Mouse (Mus musculus): ENCODE measurements around the gene Eln. TPM values are rescaled to one million over a fixed set of nuclear protein-coding genes. Genes with fewer than 3 reads are reported as not detected.

Eln gene
- polyA plus RNA-seq, 1 experiment = 7.5 TPM

- 81% methylated on average over 12 of the region's 12 CpGs for WGBS
- Histone ChIP-seq H3K27me3 (ENCODE audit: control insufficient read depth, insufficient read depth, low read length) (no peaks in the 10 kb centered on the region), H3K4me3 (replicated peaks; ENCODE audit: insufficient read depth, low read depth, low read length) (no peak overlapping the region), H3K4me1 (ENCODE audit: control insufficient read depth, insufficient read depth, low read length) (no peaks in the 10 kb centered on the region; the same call in 1 of the 2 replicates), H3K27ac (ENCODE audit: insufficient read depth, low read length) (no peak overlapping the region)
- TF ChIP-seq POLR2A (IDR thresholded peaks at IDR 0.05; ENCODE audit: borderline replicate concordance, insufficient read depth, low read length) (no peak), CTCF (IDR thresholded peaks at IDR 0.05; ENCODE audit: borderline replicate concordance, insufficient read depth, low read depth, low read length) (no peak)
- DNase-seq = peak in 1 of 2 experiments; percentile 31
Measured at GRCm38 (mm10) chr5:134680238-134680637, 66.9 kb downstream of the Eln start.

GRCm38 (mm10) chr5:134678827-134679546, 68.1 kb downstream of the Eln start:
- no peak for TF ChIP-seq POLR2A (IDR thresholded peaks at IDR 0.05; ENCODE audit: borderline replicate concordance, insufficient read depth, low read length)
- no peak overlapping the region for H3K27ac ChIP-seq (ENCODE audit: insufficient read depth, low read length)
- no peaks in the 10 kb centered on the region for H3K27me3 ChIP-seq (ENCODE audit: control insufficient read depth, insufficient read depth, low read length)
- no peaks in the 10 kb centered on the region for H3K4me1 ChIP-seq (ENCODE audit: control insufficient read depth, insufficient read depth, low read length)
- H3K4me3 ChIP-seq (replicated peaks; ENCODE audit: insufficient read depth, low read depth, low read length) = no peak overlapping the region
- WGBS = 52% methylated on average over 8 of the region's 8 CpGs
- DNase-seq = no peak

- 84% methylated on average over 3 of the region's 3 CpGs for WGBS
- Histone ChIP-seq H3K4me3 (replicated peaks; ENCODE audit: insufficient read depth, low read depth, low read length) (no peak overlapping the region), H3K27ac (ENCODE audit: insufficient read depth, low read length) (no peak overlapping the region)
Measured at GRCm38 (mm10) chr5:134678031-134678430, 69.1 kb downstream of the Eln start.

GRCm38 (mm10) chr5:134677491-134677890, 69.6 kb downstream of the Eln start:
- Histone ChIP-seq H3K4me3 (replicated peaks; ENCODE audit: insufficient read depth, low read depth, low read length) (no peak overlapping the region), H3K27me3 (ENCODE audit: control insufficient read depth, insufficient read depth, low read length) (no peaks in the 10 kb centered on the region), H3K4me1 (ENCODE audit: control insufficient read depth, insufficient read depth, low read length) (no peaks in the 10 kb centered on the region), H3K27ac (ENCODE audit: insufficient read depth, low read length) (no peak overlapping the region)
- no peak for DNase-seq
- TF ChIP-seq POLR2A (IDR thresholded peaks at IDR 0.05; ENCODE audit: borderline replicate concordance, insufficient read depth, low read length) (no peak), CTCF (IDR thresholded peaks at IDR 0.05; ENCODE audit: borderline replicate concordance, insufficient read depth, low read depth, low read length) (no peak)
- 72% methylated on average over 5 of the region's 5 CpGs for WGBS

More at GRCm38 (mm10) chr5:134678031-134678430, 69.1 kb downstream of the Eln start:
- Histone ChIP-seq H3K27me3 (ENCODE audit: control insufficient read depth, insufficient read depth, low read length) (no peaks in the 10 kb centered on the region), H3K4me1 (ENCODE audit: control insufficient read depth, insufficient read depth, low read length) (no peaks in the 10 kb centered on the region)
- no peak for DNase-seq
- TF ChIP-seq POLR2A (IDR thresholded peaks at IDR 0.05; ENCODE audit: borderline replicate concordance, insufficient read depth, low read length) = no peak
- no peak for TF ChIP-seq CTCF (IDR thresholded peaks at IDR 0.05; ENCODE audit: borderline replicate concordance, insufficient read depth, low read depth, low read length)

- Histone ChIP-seq H3K27me3 (ENCODE audit: control insufficient read depth, insufficient read depth, low read length) (no peaks in the 10 kb centered on the region), H3K4me3 (replicated peaks; ENCODE audit: insufficient read depth, low read depth, low read length) (peak overlapping the region; percentile 31), H3K4me1 (ENCODE audit: control insufficient read depth, insufficient read depth, low read length) (no peaks in the 10 kb centered on the region), H3K27ac (ENCODE audit: insufficient read depth, low read length) (no peak overlapping the region; the same call in 1 of the 2 replicates)
- DNase-seq = peak; percentile 54 to 58
- WGBS = 30% methylated on average over 14 of the region's 14 CpGs
- TF ChIP-seq POLR2A (IDR thresholded peaks at IDR 0.05; ENCODE audit: borderline replicate concordance, insufficient read depth, low read length) (no peak), CTCF (IDR thresholded peaks at IDR 0.05; ENCODE audit: borderline replicate concordance, insufficient read depth, low read depth, low read length) (no peak)
Measured at GRCm38 (mm10) chr5:134675956-134676759, 71.0 kb downstream of the Eln start.

GRCm38 (mm10) chr5:134674977-134675376, 72.1 kb downstream of the Eln start:
- Histone ChIP-seq H3K27ac (ENCODE audit: insufficient read depth, low read length) (no peak overlapping the region), H3K27me3 (ENCODE audit: control insufficient read depth, insufficient read depth, low read length) (no peaks in the 10 kb centered on the region), H3K4me3 (replicated peaks; ENCODE audit: insufficient read depth, low read depth, low read length) (no peak overlapping the region), H3K4me1 (ENCODE audit: control insufficient read depth, insufficient read depth, low read length) (no peaks in the 10 kb centered on the region)
- 56% methylated on average over 5 of the region's 5 CpGs for WGBS
- no peak for DNase-seq
- TF ChIP-seq POLR2A (IDR thresholded peaks at IDR 0.05; ENCODE audit: borderline replicate concordance, insufficient read depth, low read length) (no peak), CTCF (IDR thresholded peaks at IDR 0.05; ENCODE audit: borderline replicate concordance, insufficient read depth, low read depth, low read length) (no peak)

GRCm38 (mm10) chr5:134672611-134673010, 74.5 kb downstream of the Eln start:
- no peak for TF ChIP-seq CTCF (IDR thresholded peaks at IDR 0.05; ENCODE audit: borderline replicate concordance, insufficient read depth, low read depth, low read length)
- TF ChIP-seq POLR2A (IDR thresholded peaks at IDR 0.05; ENCODE audit: borderline replicate concordance, insufficient read depth, low read length) = no peak
- no peak for DNase-seq
- H3K27me3 ChIP-seq (ENCODE audit: control insufficient read depth, insufficient read depth, low read length) = no peaks in the 10 kb centered on the region
- H3K27ac ChIP-seq (ENCODE audit: insufficient read depth, low read length) = no peak overlapping the region
- H3K4me3 ChIP-seq (replicated peaks; ENCODE audit: insufficient read depth, low read depth, low read length) = no peak overlapping the region
- H3K4me1 ChIP-seq (ENCODE audit: control insufficient read depth, insufficient read depth, low read length) = no peaks in the 10 kb centered on the region
- WGBS = 92% methylated on average over 6 of the region's 6 CpGs

GRCm38 (mm10) chr5:134672198-134672516, 75.0 kb downstream of the Eln start:
- no peak for TF ChIP-seq CTCF (IDR thresholded peaks at IDR 0.05; ENCODE audit: borderline replicate concordance, insufficient read depth, low read depth, low read length)
- TF ChIP-seq POLR2A (IDR thresholded peaks at IDR 0.05; ENCODE audit: borderline replicate concordance, insufficient read depth, low read length) = no peak
- no peaks in the 10 kb centered on the region for H3K4me1 ChIP-seq (ENCODE audit: control insufficient read depth, insufficient read depth, low read length)
- no peak overlapping the region for H3K27ac ChIP-seq (ENCODE audit: insufficient read depth, low read length)
- H3K4me3 ChIP-seq (replicated peaks; ENCODE audit: insufficient read depth, low read depth, low read length) = no peak overlapping the region
- H3K27me3 ChIP-seq (ENCODE audit: control insufficient read depth, insufficient read depth, low read length) = no peaks in the 10 kb centered on the region
- 73% methylated on average over 1 of the region's 1 CpGs for WGBS
- no peak for DNase-seq

Data from cerebellum, adult 2 months (tissue).